Mouse (Mus musculus) intestine, embryonic 14.5 days (tissue): ENCODE data around the gene Lama2. TPM values are rescaled to one million over a fixed set of nuclear protein-coding genes. Genes with fewer than 3 reads are reported as not detected.

Experiments
- ATAC-seq: fragments of 200-750 bp; cut with Nextera tagmentation; replicated peaks from 2 replicates; pipeline ENCODE4 v1.8.0; 2017; ENCODE audit warnings: low read depth, moderate number of reproducible peaks, moderate TSS enrichment, moderate library complexity; ENCODE audit not compliant: low FRiP score, low TSS enrichment
- DNase-seq: peaks from one replicate; pipeline ENCODE4 v3.0.0-alpha.2; 2018; ENCODE audit warnings: low spot score
- H3K27ac ChIP-seq: fragments of 300-500 bp; sonication (generic); 2 replicates; pipeline ENCODE4 v1.5.1; 2014; ENCODE audit warnings: low read depth, mild to moderate bottlenecking, control low read depth
- H3K27me3 ChIP-seq: fragments of 300-500 bp; sonication (generic); replicated peaks from 2 replicates; pipeline ENCODE4 v1.6.1; 2014; ENCODE audit warnings: low read length, control low read depth; ENCODE audit not compliant: control insufficient read depth, insufficient read depth
- H3K36me3 ChIP-seq: fragments of 300-500 bp; sonication (generic); 2 replicates; pipeline ENCODE4 v1.6.1; 2014; ENCODE audit warnings: low read length, control low read depth; ENCODE audit not compliant: control insufficient read depth, insufficient read depth
- H3K4me1 ChIP-seq: fragments of 300-500 bp; sonication (generic); replicated peaks from 2 replicates; pipeline ENCODE4 v1.6.1; 2014; ENCODE audit warnings: low read length, control low read depth, mixed read lengths; ENCODE audit not compliant: control insufficient read depth, insufficient read depth
- H3K4me2 ChIP-seq: fragments of 300-500 bp; sonication (generic); 2 replicates; pipeline ENCODE4 v1.6.1; 2014; ENCODE audit warnings: low read length
- H3K4me3 ChIP-seq: fragments of 300-500 bp; sonication (generic); 2 replicates; pipeline ENCODE4 v1.5.1; 2014; ENCODE audit warnings: low read depth, low read length, control low read depth, mixed read lengths
- H3K9ac ChIP-seq: fragments of 300-500 bp; sonication (generic); 2 replicates; pipeline ENCODE4 v1.6.1; 2014; ENCODE audit warnings: mild to moderate bottlenecking, low read length
- H3K9me3 ChIP-seq: fragments of 300-500 bp; sonication (generic); 2 replicates; pipeline ENCODE4 v1.6.1; 2016; ENCODE audit warnings: low read length, control low read depth; ENCODE audit not compliant: control insufficient read depth
- WGBS: fragments of 180-500 bp; shearing (Covaris S2); extraction: QIAGEN DNeasy Blood & Tissue Kit; methylation state at CpG from one replicate; pipeline ENCODE4 v1.1.7; 2014; 5-methylcytosine and 5-hydroxymethylcytosine counted together
- polyA plus RNA-seq: library from polyadenylated mRNA; unstranded; fragments of >200 nt; fragmentation: Nextera tagmentation; extraction: Ambion mirVana; gene quantifications from 2 replicates; pipeline ENCODE4 v1.2.1, GENCODE M21; 2014

The Lama2 gene
- polyA plus RNA-seq, 1 experiment from 2014 or later, result 9.8 TPM

- DNase-seq, result no peak
- Histone ChIP-seq H3K9ac (no peak overlapping the region), H3K4me3 (no peak overlapping the region), H3K9me3 (no peaks in the 10 kb centered on the region), H3K36me3 (no peaks in the 10 kb centered on the region), H3K27me3 (no peaks in the 10 kb centered on the region), H3K4me1 (no peaks in the 10 kb centered on the region), H3K4me2 (no peak overlapping the region), H3K27ac (no peak overlapping the region)
- no peak for ATAC-seq
- WGBS, result 82% methylated on average over 2 of the region's 2 CpGs
These were observed 492.1 kb downstream of the Lama2 start for GRCm38 (mm10) chr10:27127454-27127853.

- no peaks in the 10 kb centered on the region for H3K36me3 ChIP-seq
- no peak for DNase-seq
- H3K4me3 ChIP-seq, result no peak overlapping the region
- H3K9ac ChIP-seq, result no peak overlapping the region
- H3K27me3 ChIP-seq, result no peaks in the 10 kb centered on the region
- no peaks in the 10 kb centered on the region for H3K9me3 ChIP-seq
- 83% methylated on average over 5 of the region's 5 CpGs for whole genome bisulfite sequencing
- no peak for ATAC-seq
- no peaks in the 10 kb centered on the region for H3K4me1 ChIP-seq
- H3K4me2 ChIP-seq, result no peak overlapping the region
- H3K27ac ChIP-seq, result no peak overlapping the region
These were observed 495.8 kb downstream of the Lama2 start for GRCm38 (mm10) chr10:27123763-27124162.

- Histone ChIP-seq H3K4me2 (no peak overlapping the region), H3K36me3 (no peaks in the 10 kb centered on the region), H3K27me3 (no peaks in the 10 kb centered on the region), H3K27ac (no peak overlapping the region), H3K4me1 (no peaks in the 10 kb centered on the region), H3K9me3 (no peaks in the 10 kb centered on the region), H3K4me3 (no peak overlapping the region), H3K9ac (no peak overlapping the region)
- WGBS, result 86% methylated on average over 3 of the region's 3 CpGs
- DNase-seq (no peak), ATAC-seq (no peak)
These were observed 501.7 kb downstream of the Lama2 start for GRCm38 (mm10) chr10:27117815-27118214.

GRCm38 (mm10) chr10:27116938-27117647 lies 502.5 kb downstream of the Lama2 start:
- WGBS, result 89% methylated on average over 2 of the region's 2 CpGs
- H3K4me2 ChIP-seq, result no peak overlapping the region
- ATAC-seq (no peak), DNase-seq (no peak)
- no peaks in the 10 kb centered on the region for H3K4me1 ChIP-seq
- H3K36me3 ChIP-seq, result no peaks in the 10 kb centered on the region
- H3K27me3 ChIP-seq, result no peaks in the 10 kb centered on the region
- H3K4me3 ChIP-seq, result no peak overlapping the region
- H3K9ac ChIP-seq, result no peak overlapping the region
- no peak overlapping the region for H3K27ac ChIP-seq
- no peaks in the 10 kb centered on the region for H3K9me3 ChIP-seq

GRCm38 (mm10) chr10:27114131-27114530 lies 505.4 kb downstream of the Lama2 start:
- Histone ChIP-seq H3K9ac (no peak overlapping the region), H3K4me2 (no peak overlapping the region), H3K27ac (no peak overlapping the region), H3K27me3 (no peaks in the 10 kb centered on the region), H3K36me3 (no peaks in the 10 kb centered on the region), H3K4me1 (no peaks in the 10 kb centered on the region), H3K4me3 (no peak overlapping the region), H3K9me3 (no peaks in the 10 kb centered on the region)
- DNase-seq, result no peak
- 91% methylated on average over 3 of the region's 3 CpGs for WGBS
- ATAC-seq, result no peak

GRCm38 (mm10) chr10:27103811-27104210 lies 515.7 kb downstream of the Lama2 start:
- DNase-seq (no peak), ATAC-seq (no peak)
- Histone ChIP-seq H3K27ac (no peak overlapping the region), H3K4me2 (no peak overlapping the region), H3K9ac (no peak overlapping the region), H3K9me3 (no peaks in the 10 kb centered on the region), H3K36me3 (no peaks in the 10 kb centered on the region), H3K27me3 (no peaks in the 10 kb centered on the region), H3K4me1 (no peaks in the 10 kb centered on the region), H3K4me3 (no peak overlapping the region)
- 82% methylated on average over 5 of the region's 5 CpGs for WGBS

- Histone ChIP-seq H3K9me3 (no peaks in the 10 kb centered on the region), H3K4me2 (no peak overlapping the region), H3K27me3 (no peaks in the 10 kb centered on the region), H3K9ac (no peak overlapping the region), H3K27ac (no peak overlapping the region), H3K4me3 (no peak overlapping the region), H3K4me1 (no peaks in the 10 kb centered on the region), H3K36me3 (no peaks in the 10 kb centered on the region)
- no peak for ATAC-seq
- DNase-seq, result no peak
- 75% methylated on average over 3 of the region's 3 CpGs for WGBS
These were observed 517.7 kb downstream of the Lama2 start for GRCm38 (mm10) chr10:27101800-27102353.

GRCm38 (mm10) chr10:27077113-27077512 lies 542.4 kb downstream of the Lama2 start:
- H3K27ac ChIP-seq, result no peak overlapping the region
- H3K4me1 ChIP-seq, result no peaks in the 10 kb centered on the region
- H3K36me3 ChIP-seq, result no peaks in the 10 kb centered on the region
- 87% methylated on average over 2 of the region's 2 CpGs for WGBS
- no peak overlapping the region for H3K4me2 ChIP-seq
- no peak overlapping the region for H3K9ac ChIP-seq
- ATAC-seq, result no peak
- no peak for DNase-seq
- H3K27me3 ChIP-seq, result no peaks in the 10 kb centered on the region
- no peaks in the 10 kb centered on the region for H3K9me3 ChIP-seq
- H3K4me3 ChIP-seq, result no peak overlapping the region
